Mouse (Mus musculus) granulocyte monocyte progenitor cell, adult 5-6 weeks (primary cell): Measurements from ENCODE around the gene Inafm1. TPM values are rescaled to one million over a fixed set of nuclear protein-coding genes. Genes with fewer than 3 reads are reported as not detected.
A peak's percentile ranks its signal among the peaks of the same experiment; 100 is the strongest.
"Not testable (repeated sequence)": the region's sequence is repeated elsewhere in the genome, so short reads cannot be mapped to it uniquely, and the experiment has no call there.

Source experiments
- ATAC-seq: replicated peaks from 2 replicates; pipeline ENCODE4 v1.8.0; 2016; ENCODE audit warnings: mild to moderate bottlenecking, moderate TSS enrichment, inconsistent platforms; ENCODE audit not compliant: poor library complexity, severe bottlenecking
- total RNA-seq, 2 experiments: library from RNA; stranded (forward) in 1 of 2; stranded (reverse) in 1 of 2; fragments of 200-712, 200-1000 nt in 1 of 2; fragments of >200 nt in 1 of 2; fragmentation: Nextera tagmentation in 1 of 2; gene quantifications; 2 replicates each; pipeline ENCODE4 v1.2.3; 2014 to 2017

Inafm1 gene
- total RNA-seq (2014; fragmentation: Nextera tagmentation), result 13.6 and 14.6 TPM in 2 replicates
- total RNA-seq (2017), result 3.2 and 3.3 TPM in 2 replicates

DNA sequence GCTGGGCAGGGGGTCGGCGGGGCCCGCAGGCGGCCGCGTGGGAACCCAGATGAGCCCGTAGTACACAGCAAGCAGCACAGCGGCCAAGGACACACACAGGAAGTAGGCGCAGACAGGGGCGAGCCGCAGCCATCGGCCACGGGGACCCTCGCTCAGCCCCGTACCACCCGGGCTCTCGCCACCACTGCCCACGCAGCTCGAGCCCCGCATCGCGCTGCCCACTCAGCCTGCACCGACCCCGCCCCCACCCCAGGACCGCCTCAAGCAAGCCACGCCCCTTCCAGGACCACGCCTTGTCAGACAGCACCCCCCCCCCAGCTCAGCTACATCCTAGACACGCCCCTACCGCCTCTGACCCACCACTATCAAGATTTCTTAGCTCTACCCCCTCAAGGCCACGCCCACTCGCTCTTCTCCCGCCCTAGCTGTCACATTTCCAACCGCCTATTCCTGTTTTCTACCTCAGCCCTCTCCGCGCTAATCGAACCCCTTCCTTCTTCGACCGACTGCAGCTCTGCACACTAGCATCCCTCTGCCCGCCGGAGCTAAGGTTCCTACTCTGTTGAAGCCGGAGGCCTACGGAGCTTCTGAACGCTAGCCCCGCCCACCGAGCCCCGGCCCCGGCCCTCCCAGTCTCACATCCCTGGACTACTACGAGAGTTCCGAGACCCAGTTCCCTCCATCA lies at the start of gene Inafm1:
Gene Inafm1 (minus strand): TSS at position 537 of the 685 bp plus-strand sequence.
- ATAC-seq, result peak; percentile 79

DNA sequence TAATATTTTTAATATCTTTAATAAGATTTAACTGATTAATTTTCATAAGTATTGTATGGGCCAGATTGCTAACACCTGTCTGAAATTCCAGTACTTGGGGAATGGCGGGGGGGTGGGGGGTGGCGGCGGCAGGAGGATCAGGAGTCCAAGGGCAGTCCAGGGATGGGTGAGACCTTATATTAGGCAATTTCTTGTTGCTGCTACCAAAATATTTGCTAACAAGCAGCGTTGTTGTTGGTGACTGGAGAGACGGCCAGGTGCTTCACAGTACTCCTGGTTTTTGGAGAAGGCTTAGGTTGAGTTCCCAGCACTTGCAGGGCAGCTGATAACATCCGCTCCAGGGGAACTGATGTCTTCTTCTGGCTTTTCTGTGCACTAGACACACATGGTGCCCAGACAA lies 47.1 kb upstream of the Inafm1 start:
- ATAC-seq, result no peak

DNA sequence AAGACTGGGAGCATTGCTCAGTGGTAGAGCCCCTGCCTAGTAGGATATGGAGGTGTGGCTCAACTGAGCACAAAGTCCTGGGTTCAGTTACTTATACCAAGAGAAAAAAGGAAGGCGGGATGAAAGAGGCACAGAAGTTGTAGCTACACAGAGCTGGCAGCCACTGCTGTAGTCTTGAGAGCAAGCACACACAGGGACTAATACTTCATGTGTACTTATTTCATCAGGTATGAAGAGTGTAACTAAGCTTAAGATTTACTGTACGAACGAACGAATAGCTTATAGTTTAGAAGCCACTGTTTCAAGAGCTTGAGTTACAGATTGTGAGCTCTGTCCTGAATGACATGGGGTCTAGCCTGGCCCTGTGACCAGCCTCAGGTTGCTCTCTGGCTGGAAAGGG lies 45.8 kb upstream of the Inafm1 start:
- no peak for ATAC-seq

DNA sequence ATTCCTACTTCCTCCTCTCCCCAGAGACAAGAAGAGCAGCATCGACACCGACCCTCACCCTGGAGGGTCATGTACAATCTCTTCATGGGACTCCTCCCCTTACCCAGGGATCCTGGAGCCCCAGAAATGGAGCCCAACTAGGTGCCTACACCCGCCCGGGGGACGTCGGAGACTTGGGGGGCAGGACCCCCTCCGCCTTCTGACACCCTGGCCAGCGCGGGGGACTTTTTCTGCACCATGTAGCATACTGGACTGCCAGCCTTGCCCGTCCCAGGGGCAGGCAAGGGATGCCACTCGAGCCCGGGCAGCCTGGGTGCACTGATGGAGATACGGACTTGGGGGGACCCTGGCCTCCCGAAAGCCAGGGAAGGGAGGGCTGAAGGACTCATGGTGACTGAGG lies 43.7 kb upstream of the Inafm1 start:
- no peak for ATAC-seq

DNA sequence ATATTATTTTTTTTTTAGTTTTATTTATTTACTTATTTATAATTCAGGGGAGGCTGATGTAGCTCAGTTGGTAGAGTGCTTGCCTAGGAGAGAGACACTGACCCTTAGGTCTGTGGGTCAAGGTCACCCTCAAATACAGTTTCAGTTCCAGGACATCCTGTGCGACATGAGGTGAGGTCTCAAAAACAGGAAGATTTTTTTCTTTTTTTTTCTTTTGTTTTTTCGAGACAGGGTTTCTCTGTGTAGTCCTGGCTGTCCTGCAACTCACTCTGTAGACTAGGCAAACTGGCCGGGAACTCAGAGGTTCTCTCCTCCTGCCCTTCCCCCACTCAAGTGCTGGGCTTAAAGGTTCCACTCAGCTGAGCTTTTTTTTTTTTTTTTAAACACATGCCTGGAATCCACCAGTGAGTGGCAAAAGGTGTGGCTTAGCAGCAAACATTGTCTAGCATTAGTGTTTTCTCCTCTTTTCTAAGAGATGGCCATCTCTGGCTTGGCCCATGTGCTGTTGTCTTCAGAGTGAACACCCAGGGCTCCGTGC lies 41.9 kb upstream of the Inafm1 start:
- no peak for ATAC-seq

DNA sequence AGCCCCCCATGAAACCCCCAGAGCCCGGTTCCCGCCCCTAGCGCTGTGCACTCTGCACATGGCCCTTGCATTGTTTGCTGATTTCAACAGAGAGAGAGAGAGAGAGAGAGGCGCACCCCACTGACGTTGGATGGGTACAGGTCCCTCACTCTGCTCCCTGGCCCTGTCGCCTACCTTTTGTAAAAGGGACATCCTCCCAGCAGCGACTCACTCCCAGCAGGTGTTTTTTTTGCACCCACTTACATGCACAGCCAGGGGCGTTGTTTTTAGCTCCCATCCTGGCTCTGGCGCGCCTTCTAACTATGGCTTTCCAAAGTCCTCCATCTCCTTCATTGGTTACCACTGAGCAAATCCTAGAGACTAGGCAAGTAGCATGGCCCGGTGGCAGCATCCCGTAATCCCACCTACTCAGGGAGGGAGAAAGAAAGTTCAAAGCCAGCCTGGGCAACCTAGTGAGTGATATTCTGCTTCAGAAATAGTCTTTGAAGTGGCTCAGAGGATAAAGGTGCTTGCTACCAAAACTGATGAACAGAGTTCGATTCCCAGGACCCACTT lies 40.9 kb upstream of the Inafm1 start:
- no peak for ATAC-seq

DNA sequence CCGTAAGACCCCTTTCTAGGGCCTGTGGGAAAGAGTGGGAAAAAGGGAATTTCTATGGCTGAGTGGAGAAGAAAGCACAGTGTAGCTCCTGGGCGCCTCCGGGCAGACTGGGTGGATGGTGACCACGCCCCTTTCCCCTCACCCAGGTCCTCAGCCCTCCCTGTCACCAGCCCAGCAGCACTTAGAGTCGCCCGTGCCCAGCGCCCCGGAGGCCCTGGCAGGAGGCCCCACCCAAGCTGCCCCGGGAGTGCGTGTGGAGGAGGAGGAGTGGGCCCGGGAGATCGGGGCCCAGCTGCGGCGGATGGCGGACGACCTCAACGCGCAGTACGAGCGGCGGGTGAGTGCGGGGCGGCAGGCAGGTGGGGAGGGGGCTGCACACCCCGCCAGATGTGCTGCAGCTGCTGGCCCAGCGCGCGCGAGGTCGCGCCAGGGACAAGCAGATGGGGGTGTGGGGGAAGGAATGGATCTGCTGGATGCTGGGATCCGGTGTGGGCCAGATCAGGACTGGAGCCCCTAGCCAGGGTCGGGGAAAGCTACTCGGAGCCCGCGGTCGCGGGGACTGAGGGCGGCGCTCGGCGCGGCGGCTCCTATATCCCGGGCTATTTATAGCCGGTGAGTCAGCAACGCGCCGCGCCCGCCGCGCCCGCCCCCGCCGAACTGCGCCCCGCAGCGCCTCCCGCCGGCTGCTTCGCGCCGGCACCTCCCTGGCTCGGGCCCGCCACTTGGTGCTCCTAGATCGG lies 40.2 kb upstream of the Inafm1 start:
- ATAC-seq, result peak; percentile 18

DNA sequence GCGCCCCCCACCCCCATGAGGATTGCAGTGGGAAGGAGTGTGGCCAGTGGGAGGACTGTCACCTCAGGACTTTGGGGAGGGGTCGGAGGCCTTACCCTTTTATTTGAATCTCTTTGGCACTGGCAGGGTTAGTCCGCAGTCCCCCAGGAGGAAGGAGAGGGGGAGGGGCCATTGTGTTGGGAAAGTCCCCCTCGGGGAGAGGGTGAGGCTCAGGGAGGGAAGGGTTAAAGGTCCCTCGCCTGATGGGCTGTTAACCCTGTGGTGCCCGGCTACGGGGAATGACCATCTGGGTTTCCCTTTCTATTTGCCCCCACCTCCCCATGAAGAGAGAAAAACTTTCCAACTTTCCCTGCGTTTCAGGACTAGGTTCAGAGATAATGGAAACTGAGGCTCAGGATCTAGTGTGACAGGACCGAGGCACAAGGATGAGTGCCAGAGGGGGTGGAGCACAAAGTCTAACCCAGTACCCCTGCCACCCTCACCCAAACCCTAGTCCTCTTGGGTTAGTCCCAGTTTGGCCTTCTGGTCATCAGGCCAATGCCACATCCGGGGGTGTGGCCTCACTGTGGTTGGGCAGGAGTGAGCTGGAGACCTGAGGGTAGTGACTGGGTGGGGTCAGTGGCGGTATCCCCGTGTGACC lies 39.4 kb upstream of the Inafm1 start:
- peak; percentile 38 for ATAC-seq

DNA sequence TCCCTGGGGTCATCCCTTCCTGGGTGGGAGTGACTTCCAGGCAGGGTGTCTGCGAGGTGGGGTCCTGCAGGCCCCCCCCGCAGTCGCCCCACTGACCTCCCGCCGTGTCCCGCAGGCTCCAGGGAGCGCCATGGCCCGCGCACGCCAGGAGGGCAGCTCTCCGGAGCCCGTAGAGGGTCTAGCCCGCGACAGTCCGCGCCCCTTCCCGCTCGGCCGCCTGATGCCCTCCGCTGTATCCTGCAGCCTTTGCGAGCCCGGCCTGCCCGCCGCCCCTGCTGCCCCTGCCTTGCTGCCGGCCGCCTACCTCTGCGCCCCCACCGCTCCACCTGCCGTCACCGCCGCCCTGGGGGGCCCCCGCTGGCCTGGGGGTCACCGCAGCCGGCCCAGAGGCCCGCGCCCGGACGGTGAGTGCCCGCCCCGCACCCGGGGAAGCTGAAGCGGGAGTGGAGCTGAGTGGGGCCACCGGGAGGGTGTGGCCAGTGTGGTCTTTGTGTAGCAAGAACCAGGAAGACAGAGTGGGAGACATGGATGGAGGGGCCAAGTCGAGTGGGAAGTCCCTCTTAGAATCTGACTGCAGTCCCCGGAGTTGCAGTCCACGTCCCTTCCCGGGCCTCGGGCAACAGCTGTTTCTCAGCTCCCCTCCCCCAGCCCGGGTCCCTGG lies 38.7 kb upstream of the Inafm1 start:
- ATAC-seq, result 0 out of 2 replicates have a peak, but pooled peaks have one; percentile 3

DNA sequence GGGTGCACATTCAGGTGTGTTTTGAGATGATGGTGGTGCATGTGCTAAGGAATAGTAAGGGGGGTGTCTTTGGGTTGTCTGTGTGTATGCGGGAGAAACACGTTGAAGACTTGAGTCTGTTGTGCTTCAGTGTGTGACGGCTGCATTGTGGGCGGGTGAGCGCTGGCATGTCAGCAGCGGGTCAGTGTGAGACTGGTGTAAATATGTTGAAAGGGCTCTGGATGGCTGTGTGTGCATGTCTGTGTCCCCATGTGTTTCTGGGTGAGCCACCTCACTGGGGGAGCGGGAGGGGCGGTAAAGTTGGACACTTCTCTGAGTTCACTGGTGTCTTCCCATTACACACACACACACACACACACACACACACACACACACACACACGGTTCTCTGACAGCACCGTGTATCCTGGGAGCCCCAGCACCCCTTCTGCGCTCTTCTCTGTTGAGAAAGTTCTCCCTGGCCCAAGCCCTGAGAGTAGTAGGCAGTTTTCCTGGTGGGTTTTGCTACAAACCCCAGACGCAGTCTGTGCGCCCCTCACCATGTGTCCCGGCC lies 38.1 kb upstream of the Inafm1 start:
- ATAC-seq, result peak; percentile 11

DNA sequence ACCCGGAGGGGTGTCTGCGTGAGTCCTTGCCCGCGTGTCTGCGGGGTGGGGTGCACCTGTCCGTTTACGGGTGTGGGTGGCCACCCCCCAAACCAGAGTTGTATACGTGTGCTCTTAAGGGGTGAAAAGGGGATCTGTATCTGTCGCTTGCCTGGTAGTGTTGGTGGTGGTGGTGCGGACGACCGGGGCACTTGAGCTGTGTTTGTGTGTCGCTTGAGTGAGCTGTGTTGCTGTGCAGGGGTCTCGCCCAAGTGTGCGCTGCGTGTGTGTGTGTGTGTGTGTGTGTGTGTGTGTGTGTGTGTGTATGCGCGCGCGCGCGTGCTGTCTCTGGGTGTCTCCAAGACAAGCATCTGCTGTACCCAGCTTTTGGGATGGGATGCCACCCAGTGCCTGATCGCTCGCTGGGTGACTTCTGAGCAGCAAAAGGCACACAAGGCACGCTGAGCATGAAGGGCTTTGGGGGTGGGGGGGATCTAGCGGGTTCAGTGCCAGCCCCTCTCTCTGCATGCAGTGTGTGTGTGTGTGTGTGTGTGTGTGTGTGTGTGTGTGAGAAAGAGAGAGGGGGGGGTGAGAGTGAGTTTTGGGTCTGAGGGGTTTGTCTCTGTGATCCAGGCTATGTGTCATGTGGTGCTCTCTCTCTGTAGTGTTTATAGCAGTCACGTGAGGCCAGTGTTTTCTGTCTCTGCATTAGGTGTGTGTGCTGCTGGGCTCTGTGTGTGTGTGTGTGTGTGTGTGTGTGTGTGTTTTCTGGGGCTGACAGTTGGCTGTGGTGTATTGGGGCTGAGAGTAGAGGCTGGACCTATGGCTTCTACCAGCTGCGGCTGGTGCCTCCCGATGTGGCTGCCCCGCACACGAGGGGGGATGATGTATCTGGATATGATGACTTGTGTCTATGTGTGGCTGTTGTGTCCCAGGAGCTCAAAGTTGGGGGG lies 37.4 kb upstream of the Inafm1 start:
- ATAC-seq, result no peak

DNA sequence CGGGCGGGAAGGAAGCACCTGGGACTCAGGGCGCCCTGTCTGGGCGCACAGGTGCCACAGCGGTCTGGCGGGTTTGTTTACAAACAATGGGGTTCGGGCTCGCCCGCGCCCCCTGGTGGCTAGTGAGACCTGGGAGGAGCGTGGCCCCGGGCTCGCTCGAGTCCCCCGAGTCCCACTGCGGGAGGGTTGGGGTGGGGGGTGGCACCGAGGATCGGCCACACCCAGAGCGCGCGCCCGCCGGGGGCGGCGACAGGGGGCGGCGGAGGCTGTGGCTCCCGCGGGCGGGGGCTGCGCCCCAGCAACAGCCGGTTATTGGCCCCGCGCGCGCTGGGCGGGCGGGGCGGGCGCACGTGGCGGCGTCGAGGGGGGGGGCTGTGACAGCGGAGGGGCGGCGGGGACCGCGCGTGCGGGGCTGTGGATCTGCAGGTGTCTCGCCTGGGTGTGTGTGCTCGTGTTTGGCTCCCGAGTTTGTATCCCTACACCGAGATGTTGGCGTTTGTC lies 36.7 kb upstream of the Inafm1 start:
- peak; percentile 23 for ATAC-seq

DNA sequence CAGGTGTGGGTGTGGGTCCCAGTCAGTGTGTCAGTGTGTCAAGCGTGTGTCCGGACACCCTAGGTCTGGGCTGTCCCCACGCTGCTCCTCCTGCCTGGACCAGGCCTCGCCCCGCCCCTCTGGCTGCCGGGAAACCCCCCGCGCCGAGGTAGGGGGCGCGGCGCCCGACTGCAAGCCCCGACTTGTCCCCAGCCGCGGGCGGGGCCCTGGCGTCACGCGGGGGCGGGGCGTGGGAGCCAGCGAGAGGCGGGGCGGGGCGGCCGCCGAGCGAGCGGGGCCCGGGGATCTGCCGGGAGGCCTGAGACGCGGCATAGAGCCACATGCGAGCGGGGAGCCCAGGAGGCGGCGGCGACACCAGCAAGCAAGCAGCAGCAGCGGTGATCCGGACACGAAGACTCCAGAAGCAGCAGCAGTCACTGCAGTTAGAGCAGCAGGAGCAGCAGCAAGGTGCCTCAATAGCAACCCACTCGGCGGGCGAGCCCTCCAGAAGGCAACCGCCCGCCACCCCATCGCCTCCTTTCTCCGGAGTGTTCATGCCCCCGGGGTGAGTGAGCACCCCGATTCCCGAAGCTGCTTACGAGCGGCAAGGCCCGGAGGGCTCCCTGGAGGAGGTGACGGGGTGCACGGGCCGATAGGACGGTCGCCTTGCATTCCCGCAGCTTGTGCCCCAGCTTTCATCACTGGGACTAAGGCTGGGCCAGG lies 36.1 kb upstream of the Inafm1 start:
- ATAC-seq, result peak; percentile 19

DNA sequence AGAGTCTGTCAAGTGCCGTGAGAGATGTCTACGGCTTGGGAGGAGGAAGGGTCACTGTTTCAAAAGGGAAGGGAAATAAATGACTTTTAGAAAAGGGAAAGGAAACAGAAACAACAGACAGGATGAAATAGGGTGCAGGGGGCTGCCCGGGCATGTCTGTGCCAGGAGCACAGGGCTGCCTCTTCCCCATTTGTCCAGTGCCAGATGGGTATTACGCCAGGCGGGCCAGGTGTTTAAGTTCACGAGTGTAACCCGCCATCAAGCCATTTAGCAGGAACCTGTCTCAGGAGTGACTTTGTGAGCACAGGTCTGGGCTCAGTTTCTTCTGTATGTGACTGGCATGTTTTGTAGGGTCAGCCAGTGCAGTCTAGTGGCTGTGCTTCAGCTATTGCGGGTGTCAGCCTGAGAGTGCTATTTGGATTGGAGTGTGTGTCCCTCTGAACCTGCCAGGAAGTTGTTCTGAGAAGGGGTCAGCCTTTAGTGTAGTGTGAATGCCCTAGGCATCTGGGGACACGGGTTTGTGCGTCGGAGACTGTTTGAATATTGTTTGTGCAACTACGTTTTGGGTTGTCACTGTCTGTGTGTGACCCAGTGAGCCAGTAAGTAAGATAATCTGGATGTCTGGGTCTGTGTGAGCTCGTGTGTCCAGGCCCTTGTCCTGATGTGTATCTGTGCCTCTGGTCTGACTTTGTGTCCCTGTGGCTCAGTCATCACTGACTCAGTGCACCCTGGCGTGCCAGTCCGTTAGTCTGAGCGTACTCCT lies 35.3 kb upstream of the Inafm1 start:
- ATAC-seq, result peak; percentile 34

DNA sequence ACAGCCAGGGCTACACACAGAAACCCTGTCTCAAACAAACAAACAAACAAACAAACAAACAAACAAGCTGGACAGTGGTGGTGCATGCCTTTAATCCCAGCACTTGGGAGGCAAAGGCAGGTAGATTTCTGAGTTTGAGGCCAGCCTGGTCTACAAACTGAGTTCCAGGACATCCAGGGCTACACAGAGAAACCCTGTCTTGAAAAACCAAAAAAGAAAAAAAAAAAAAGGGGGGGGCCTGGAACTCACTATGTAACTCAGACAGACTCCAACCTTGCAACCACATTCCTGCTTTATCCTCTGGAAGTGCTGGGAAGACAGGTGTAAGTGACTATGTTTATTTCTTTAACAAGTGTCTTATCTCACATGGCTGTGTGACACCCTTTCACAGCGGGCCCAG lies 34.7 kb upstream of the Inafm1 start, which contains the start of gene Bbc3:
Gene Bbc3 (plus strand): TSS at position 301 of the 400 bp plus-strand sequence.
- ATAC-seq, result not testable (repeated sequence)

DNA sequence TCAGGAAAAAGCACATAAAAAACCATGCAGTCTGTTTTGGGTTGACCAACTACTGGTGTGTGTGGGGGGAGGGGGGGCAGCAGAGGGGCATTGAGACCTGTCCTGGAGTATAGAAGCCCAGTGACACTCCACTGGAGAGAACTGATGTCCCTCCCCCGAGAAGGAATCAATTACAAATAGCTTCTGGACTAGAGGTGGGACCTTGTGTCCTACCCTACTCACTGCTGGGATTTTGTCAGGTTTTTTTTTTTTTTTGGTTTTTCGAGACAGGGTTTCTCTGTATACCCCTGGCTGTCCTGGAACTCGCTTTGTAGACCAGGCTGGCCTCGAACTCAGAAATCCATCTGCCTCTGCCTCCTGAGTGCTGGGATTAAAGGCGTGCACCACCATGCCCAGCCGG lies 33.7 kb upstream of the Inafm1 start:
- ATAC-seq, result not testable (repeated sequence)

DNA sequence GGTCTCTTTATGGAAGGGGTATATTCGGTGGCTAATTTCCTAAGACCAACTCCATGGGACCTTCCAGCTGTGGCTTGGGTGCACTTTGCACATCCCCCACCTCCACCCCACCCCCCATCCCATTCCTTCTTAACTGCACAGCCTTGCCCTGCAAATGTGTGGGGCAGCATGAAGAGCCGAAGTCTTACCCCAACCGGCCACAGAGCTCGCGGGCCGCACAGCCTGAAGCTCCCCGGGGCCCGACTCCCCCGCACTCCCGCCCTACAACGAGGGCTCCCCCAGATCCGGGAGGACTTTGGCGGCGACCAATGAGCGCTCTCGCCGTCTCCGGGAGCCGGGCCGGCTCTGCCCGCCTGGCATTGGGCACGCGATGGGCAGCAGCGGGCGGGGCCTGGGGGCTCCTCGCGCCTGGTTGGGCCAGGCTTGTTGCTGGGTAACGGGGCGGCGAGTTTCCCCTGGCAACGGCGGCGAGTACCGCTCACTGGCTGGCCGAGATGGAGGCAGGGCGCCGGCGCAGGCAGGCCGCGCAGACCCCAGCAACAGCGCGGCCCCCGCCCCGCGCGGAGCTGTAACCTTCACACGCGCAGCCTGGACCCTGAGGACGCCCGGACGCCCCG lies 26.1 kb upstream of the Inafm1 start:
- ATAC-seq, result peak; percentile 51
